Mouse (Mus musculus) hindbrain, embryonic 11.5 days (tissue): ENCODE measurements around the gene Sparc. TPM values are rescaled to one million over a fixed set of nuclear protein-coding genes. Genes with fewer than 3 reads are reported as not detected.
A peak's percentile ranks its signal among the peaks of the same experiment; 100 is the strongest.

Source experiments
- ATAC-seq: fragments of 200-750 bp; cut with Nextera tagmentation; 2 replicates; pipeline ENCODE4 v1.8.0; 2017; ENCODE audit warnings: mild to moderate bottlenecking, moderate TSS enrichment, moderate library complexity; ENCODE audit not compliant: low FRiP score
- DNase-seq: peaks from one replicate; pipeline ENCODE4 v3.0.0-alpha.2; 2015; ENCODE audit warnings: low spot score
- H3K27ac ChIP-seq: fragments of 300-500 bp; sonication (generic); 2 replicates; pipeline ENCODE4 v1.5.1; 2014; ENCODE audit warnings: mild to moderate bottlenecking, low read depth, low read length
- H3K27me3 ChIP-seq: fragments of 300-500 bp; sonication (generic); 2 replicates; pipeline ENCODE4 v1.6.1; 2014; ENCODE audit warnings: mild to moderate bottlenecking, low read length, moderate library complexity, mixed read lengths; ENCODE audit not compliant: control insufficient read depth, insufficient read depth
- H3K36me3 ChIP-seq: fragments of 300-500 bp; sonication (generic); 2 replicates; pipeline ENCODE4 v1.6.1; 2014; ENCODE audit warnings: mild to moderate bottlenecking, low read length, moderate library complexity, mixed read lengths; ENCODE audit not compliant: control insufficient read depth, insufficient read depth
- H3K4me1 ChIP-seq: fragments of 300-500 bp; sonication (generic); replicated peaks from 2 replicates; pipeline ENCODE4 v1.6.1; 2014; ENCODE audit warnings: low read length, mixed read lengths; ENCODE audit not compliant: control insufficient read depth, insufficient read depth
- H3K4me2 ChIP-seq: fragments of 300-500 bp; sonication (generic); replicated peaks from 2 replicates; pipeline ENCODE4 v1.6.1; 2014; ENCODE audit warnings: mild to moderate bottlenecking, low read depth, low read length
- H3K4me3 ChIP-seq: fragments of 300-500 bp; sonication (generic); 2 replicates; pipeline ENCODE4 v1.5.1; 2014; ENCODE audit warnings: low read depth, low read length
- H3K9ac ChIP-seq: fragments of 300-500 bp; sonication (generic); 2 replicates; pipeline ENCODE4 v1.6.1; 2014; ENCODE audit warnings: low read depth, low read length
- H3K9me3 ChIP-seq: fragments of 300-500 bp; sonication (generic); 2 replicates; pipeline ENCODE4 v1.6.1; 2016; ENCODE audit warnings: low read length; ENCODE audit not compliant: control insufficient read depth
- WGBS: fragments of 180-500 bp; shearing (Covaris S2); extraction: QIAGEN DNeasy Blood & Tissue Kit; methylation state at CpG from one replicate; pipeline ENCODE4 v1.1.7; 2014; 5-methylcytosine and 5-hydroxymethylcytosine counted together
- polyA plus RNA-seq: library from polyadenylated mRNA; unstranded; fragments of >200 nt; fragmentation: Nextera tagmentation; extraction: Ambion mirVana; gene quantifications from 2 replicates; pipeline ENCODE4 v1.2.1, GENCODE M21; 2014

Sparc gene
- 528 and 573 TPM in 2 replicates for polyA plus RNA-seq

GRCm38 (mm10) chr11:55422978-55423377, at the start of gene Sparc:
TSS of gene Sparc (minus strand) at chr11:55423183.
- no peaks in the 10 kb centered on the region for H3K27me3 ChIP-seq
- 95% methylated on average over 1 of the region's 1 CpGs for WGBS
- H3K4me3 ChIP-seq: no peak within 1 kb of the TSS
- H3K4me2 ChIP-seq: no peak within 1 kb of the TSS
- ATAC-seq (no peak), DNase-seq (no peak)
- H3K36me3 ChIP-seq: no peaks in the 10 kb centered on the region
- H3K9me3 ChIP-seq: no peaks in the 10 kb centered on the region
- H3K4me1 ChIP-seq: peaks cover 21% of the 10 kb centered on the region
- H3K27ac ChIP-seq: peak within 1 kb of the TSS; percentile 79
- 0 out of 2 replicates have a peak within 1 kb of the TSS, but pooled peaks have one; percentile 0 for H3K9ac ChIP-seq

GRCm38 (mm10) chr11:55471467-55471866, 48.5 kb upstream of the Sparc start:
- no peaks in the 10 kb centered on the region for H3K27me3 ChIP-seq
- WGBS: 94% methylated on average over 7 of the region's 7 CpGs
- H3K27ac ChIP-seq: no peak overlapping the region
- ATAC-seq: no peak
- no peaks in the 10 kb centered on the region for H3K4me1 ChIP-seq
- H3K9ac ChIP-seq: no peak overlapping the region
- H3K4me2 ChIP-seq: peak overlapping the region; percentile 79
- H3K9me3 ChIP-seq: no peaks in the 10 kb centered on the region
- no peak for DNase-seq
- no peaks in the 10 kb centered on the region for H3K36me3 ChIP-seq
- H3K4me3 ChIP-seq: no peak overlapping the region

GRCm38 (mm10) chr11:55470761-55471160, 47.8 kb upstream of the Sparc start:
- H3K4me3 ChIP-seq: peak overlapping the region; percentile 98
- H3K9me3 ChIP-seq: no peaks in the 10 kb centered on the region
- peak overlapping the region; percentile 79 for H3K4me2 ChIP-seq
- ATAC-seq (no peak), DNase-seq (no peak)
- H3K27me3 ChIP-seq: no peaks in the 10 kb centered on the region
- no peaks in the 10 kb centered on the region for H3K4me1 ChIP-seq
- no peak overlapping the region for H3K27ac ChIP-seq
- WGBS: 65% methylated on average over 8 of the region's 8 CpGs
- H3K36me3 ChIP-seq: no peaks in the 10 kb centered on the region
- H3K9ac ChIP-seq: peak overlapping the region; percentile 97

GRCm38 (mm10) chr11:55469923-55470691, 47.1 kb upstream of the Sparc start:
- Histone ChIP-seq H3K27ac (peak overlapping the region; percentile 76), H3K9me3 (no peaks in the 10 kb centered on the region), H3K4me3 (peak overlapping the region; percentile 98), H3K4me2 (peak overlapping the region; percentile 79), H3K27me3 (no peaks in the 10 kb centered on the region), H3K36me3 (no peaks in the 10 kb centered on the region), H3K4me1 (no peaks in the 10 kb centered on the region), H3K9ac (peak overlapping the region; percentile 97)
- ATAC-seq (peak; percentile 48; the same call in 1 of the 2 replicates), DNase-seq (peak; percentile 57)
- 2% methylated on average over 44 of the region's 46 CpGs for WGBS

- peak; percentile 98 for ATAC-seq
- peak; percentile 97 for DNase-seq
- no peaks in the 10 kb centered on the region for H3K9me3 ChIP-seq
- H3K4me2 ChIP-seq: peak within 1 kb of the TSS; percentile 79
- peak within 1 kb of the TSS; percentile 98 for H3K4me3 ChIP-seq
- H3K27ac ChIP-seq: peak within 1 kb of the TSS; percentile 86
- H3K36me3 ChIP-seq: no peaks in the 10 kb centered on the region
- no peaks in the 10 kb centered on the region for H3K27me3 ChIP-seq
- under 1% methylated on average over 52 of the region's 57 CpGs for WGBS
- H3K4me1 ChIP-seq: no peaks in the 10 kb centered on the region
- H3K9ac ChIP-seq: peak within 1 kb of the TSS; percentile 97
These were observed 46.3 kb upstream of the Sparc start, which contains the start of gene G3bp1 for GRCm38 (mm10) chr11:55469048-55469843. TSS of gene G3bp1 (plus strand) at chr11:55469685.

GRCm38 (mm10) chr11:55468611-55469047, 45.6 kb upstream of the Sparc start:
- H3K36me3 ChIP-seq: no peaks in the 10 kb centered on the region
- H3K27ac ChIP-seq: peak overlapping the region; percentile 86
- WGBS: 3% methylated on average over 17 of the region's 17 CpGs
- no peaks in the 10 kb centered on the region for H3K9me3 ChIP-seq
- peak overlapping the region; percentile 70 for H3K4me2 ChIP-seq
- peak overlapping the region; percentile 74 for H3K9ac ChIP-seq
- H3K4me1 ChIP-seq: no peaks in the 10 kb centered on the region
- H3K27me3 ChIP-seq: no peaks in the 10 kb centered on the region
- peak; percentile 43 for ATAC-seq
- H3K4me3 ChIP-seq: peak overlapping the region; percentile 41
- DNase-seq: no peak

GRCm38 (mm10) chr11:55468012-55468411, 45.0 kb upstream of the Sparc start:
- peak overlapping the region; percentile 70; the same call in 1 of the 2 replicates for H3K4me2 ChIP-seq
- peak overlapping the region; percentile 86; the same call in 1 of the 2 replicates for H3K27ac ChIP-seq
- WGBS: 73% methylated on average over 10 of the region's 10 CpGs
- H3K9ac ChIP-seq: peak overlapping the region; percentile 74
- H3K36me3 ChIP-seq: no peaks in the 10 kb centered on the region
- H3K4me1 ChIP-seq: no peaks in the 10 kb centered on the region
- H3K4me3 ChIP-seq: no peak overlapping the region
- no peaks in the 10 kb centered on the region for H3K9me3 ChIP-seq
- no peaks in the 10 kb centered on the region for H3K27me3 ChIP-seq
- no peak for ATAC-seq
- peak; percentile 10 for DNase-seq

- no peak overlapping the region for H3K4me2 ChIP-seq
- ATAC-seq (no peak), DNase-seq (no peak)
- H3K27me3 ChIP-seq: no peaks in the 10 kb centered on the region
- H3K9ac ChIP-seq: no peak overlapping the region
- H3K27ac ChIP-seq: no peak overlapping the region
- H3K36me3 ChIP-seq: no peaks in the 10 kb centered on the region
- no peaks in the 10 kb centered on the region for H3K9me3 ChIP-seq
- H3K4me1 ChIP-seq: no peaks in the 10 kb centered on the region; the same call in 1 of the 2 replicates
- 84% methylated on average over 3 of the region's 3 CpGs for WGBS
- H3K4me3 ChIP-seq: no peak overlapping the region
These were observed 42.2 kb upstream of the Sparc start for GRCm38 (mm10) chr11:55465177-55465576.
